Mouse (Mus musculus) CD4-positive, CD25-positive, alpha-beta regulatory T cell, adult 4 months (primary cell): ENCODE data around the gene Cep350. TPM values are rescaled to one million over a fixed set of nuclear protein-coding genes. Genes with fewer than 3 reads are reported as not detected.

Source experiments
- ATAC-seq: one replicate; pipeline ENCODE4 v1.8.0; 2017
- polyA plus RNA-seq, 2 experiments: library from polyadenylated mRNA; unstranded; fragments of 100-300 nt; shearing (Covaris generic); gene quantifications; one replicate each; pipeline ENCODE4 v1.2.1; 2017

The Cep350 gene
- polyA plus RNA-seq, 2 experiments from 2014 or later: 8.1 to 14.1 TPM

GRCm38 (mm10) chr1:155808261-155808660 is 164.8 kb downstream of the Cep350 start:
- ATAC-seq: no peak

DNA sequence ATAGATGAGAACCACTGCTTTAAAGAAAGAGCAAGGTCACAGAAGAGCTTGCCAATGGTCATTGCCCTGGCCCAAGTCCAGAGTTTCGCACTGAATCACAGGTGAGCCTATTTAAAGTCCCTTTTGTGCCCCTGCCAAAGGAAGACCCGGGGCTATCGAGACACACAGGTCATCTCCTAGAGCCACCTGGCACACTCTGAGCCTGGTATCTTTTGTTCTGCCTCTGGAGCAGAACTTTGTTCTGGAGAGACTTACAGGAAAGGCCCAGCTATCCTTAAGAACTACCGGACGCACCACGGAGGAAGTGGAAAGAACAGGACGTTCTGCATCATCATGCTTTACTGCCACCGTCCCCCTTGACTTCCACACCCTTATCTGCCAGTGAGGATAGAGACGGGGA is 167.4 kb downstream of the Cep350 start:
- ATAC-seq: no peak

DNA sequence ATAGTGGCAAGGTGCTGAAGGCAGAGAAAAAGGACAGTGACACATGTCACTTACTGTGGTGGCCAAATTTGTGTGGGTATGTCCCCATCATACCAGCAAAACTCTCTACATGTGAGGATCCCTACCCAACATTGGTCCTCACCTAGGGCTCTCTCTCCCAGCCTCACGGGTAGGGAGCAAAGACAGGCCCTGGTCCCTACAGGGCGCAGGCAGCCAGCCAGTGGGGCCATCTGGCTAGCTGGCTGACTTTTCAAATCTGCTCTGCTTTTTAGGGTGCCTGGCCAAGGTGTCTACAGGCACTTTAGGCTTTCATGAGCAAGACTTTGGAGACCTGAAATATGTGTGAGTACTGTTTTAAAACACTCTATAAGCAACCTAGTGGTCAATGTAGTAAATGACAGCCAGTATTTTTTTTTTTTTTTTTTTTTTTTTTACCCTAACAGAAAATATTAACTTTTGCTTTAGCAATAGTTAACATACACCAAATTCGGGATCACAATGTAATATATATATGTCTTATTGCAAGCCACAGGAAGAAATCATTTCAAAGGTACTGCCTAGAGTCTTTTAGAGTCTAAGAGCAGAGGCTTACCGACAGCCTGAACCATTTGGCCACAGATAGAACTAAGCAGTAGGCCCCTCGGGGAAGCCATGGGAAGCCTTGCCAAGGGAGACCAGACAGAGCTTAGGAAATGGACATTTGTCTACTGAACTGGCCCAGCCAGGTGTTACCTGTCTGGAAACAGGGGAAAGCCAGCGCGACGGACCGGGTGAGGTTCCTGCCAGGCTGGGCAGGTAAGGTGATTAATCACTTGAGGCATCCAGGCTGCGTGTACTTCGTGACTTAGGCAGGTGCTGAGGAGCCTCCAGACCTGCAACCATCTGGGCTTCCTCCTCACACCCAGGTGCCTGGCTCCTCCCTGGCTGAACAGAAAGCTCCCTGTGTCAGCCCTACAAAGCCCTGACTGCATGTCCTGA is 171.8 kb downstream of the Cep350 start:
- no peak for ATAC-seq

- ATAC-seq: no peak
Measured at GRCm38 (mm10) chr1:155798000-155798399, 175.1 kb downstream of the Cep350 start.

DNA sequence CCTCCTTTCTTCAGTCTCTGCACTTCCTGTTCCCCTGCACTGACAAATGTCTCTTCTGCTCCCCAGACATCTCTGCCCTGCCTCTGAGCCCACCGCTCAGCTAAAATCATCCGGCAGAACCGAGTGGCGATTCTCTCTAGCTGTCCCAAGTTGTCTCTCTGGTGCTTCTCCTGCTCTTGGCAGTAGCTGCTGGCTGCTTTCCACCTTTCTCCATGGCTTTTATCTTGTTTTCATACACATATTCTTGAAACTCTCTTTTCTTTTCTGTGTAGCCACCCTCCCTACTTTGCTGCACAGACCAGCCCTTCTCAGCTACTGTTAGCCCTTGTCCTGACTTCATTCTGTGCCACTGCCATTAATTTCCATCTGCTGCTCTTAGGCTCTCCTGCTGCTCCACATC is 175.6 kb downstream of the Cep350 start:
- ATAC-seq: no peak

DNA sequence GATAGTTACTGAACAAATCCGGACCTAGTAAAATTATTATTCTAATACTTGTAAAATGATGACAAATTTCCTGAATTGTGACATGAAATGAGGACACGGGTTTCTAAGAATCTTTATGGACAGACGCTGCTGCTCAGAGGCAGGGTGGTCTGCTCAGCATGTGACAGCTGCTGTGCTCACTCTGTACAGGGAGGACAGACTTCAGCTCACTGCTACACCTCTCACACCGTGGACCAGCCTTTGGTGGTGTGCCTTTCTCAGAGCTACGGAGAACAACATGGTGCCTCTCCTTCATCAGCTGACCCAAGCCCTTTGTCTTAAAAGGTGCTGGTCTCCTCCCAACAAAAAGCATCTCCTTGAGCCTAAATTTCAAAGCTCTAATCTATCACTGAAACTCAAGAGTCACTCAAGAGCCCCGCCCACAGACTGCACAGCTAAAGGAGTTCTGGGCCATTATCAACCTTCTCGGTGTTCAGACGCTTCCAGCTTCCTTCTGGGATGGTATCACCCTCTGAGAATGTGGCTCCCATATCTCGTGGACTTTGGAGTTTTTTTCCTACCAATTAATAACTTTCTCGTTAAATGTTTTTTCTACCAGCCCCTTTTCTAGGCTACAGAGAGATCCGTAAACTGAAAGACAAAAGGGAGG is 176.2 kb downstream of the Cep350 start:
- ATAC-seq: no peak

- ATAC-seq: no peak
Measured at GRCm38 (mm10) chr1:155795791-155796233, 177.2 kb downstream of the Cep350 start.

Other genes starting within 250 kb of the Cep350 start
- gene Lhx4, start 221.6 kb downstream of the Cep350 start, polyA plus RNA-seq: under 1 TPM in 1 of 2 experiments, not detected in 1; 0.19 TPM
- 10 to 100 TPM; 38.9 to 83.5 TPM for gene Qsox1, start 160.4 kb downstream of the Cep350 start, polyA plus RNA-seq
- 10 to 100 TPM; 38.3 to 43.9 TPM for gene Tor1aip2, start 62.1 kb upstream of the Cep350 start, polyA plus RNA-seq
- gene Tor1aip1, start 63.2 kb upstream of the Cep350 start, polyA plus RNA-seq: 100 to 1,000 TPM in 1 of 2 experiments, 10 to 100 TPM in 1; 86.3 to 108 TPM
- not detected for gene Fam163a, start 231.8 kb upstream of the Cep350 start, polyA plus RNA-seq